Mouse (Mus musculus): Measurements from ENCODE around the gene Ankrd13c. TPM values are rescaled to one million over a fixed set of nuclear protein-coding genes. Genes with fewer than 3 reads are reported as not detected.

Ankrd13c gene
- total RNA-seq, 4 experiments from 2014 or later = 81.4 to 100 (median 91.3) TPM

Other genes starting within 250 kb of the Ankrd13c start
- 1 to 10 TPM; 4.3 to 8.3 (median 5.4) TPM for gene Cth, start 22.2 kb upstream of the Ankrd13c start, total RNA-seq (2022)
- 100 to 1,000 TPM; 162 to 195 (median 183) TPM for gene Srsf11, start 89.4 kb downstream of the Ankrd13c start, total RNA-seq (2022)
- 10 to 100 TPM; 28.9 to 35.4 (median 31.0) TPM for gene Lrrc40, start 89.4 kb downstream of the Ankrd13c start, total RNA-seq (2022)